Mouse (Mus musculus): ENCODE measurements around the gene Tmem179. TPM values are rescaled to one million over a fixed set of nuclear protein-coding genes. Genes with fewer than 3 reads are reported as not detected.

Gene Tmem179
- total RNA-seq (2021): not detected

DNA sequence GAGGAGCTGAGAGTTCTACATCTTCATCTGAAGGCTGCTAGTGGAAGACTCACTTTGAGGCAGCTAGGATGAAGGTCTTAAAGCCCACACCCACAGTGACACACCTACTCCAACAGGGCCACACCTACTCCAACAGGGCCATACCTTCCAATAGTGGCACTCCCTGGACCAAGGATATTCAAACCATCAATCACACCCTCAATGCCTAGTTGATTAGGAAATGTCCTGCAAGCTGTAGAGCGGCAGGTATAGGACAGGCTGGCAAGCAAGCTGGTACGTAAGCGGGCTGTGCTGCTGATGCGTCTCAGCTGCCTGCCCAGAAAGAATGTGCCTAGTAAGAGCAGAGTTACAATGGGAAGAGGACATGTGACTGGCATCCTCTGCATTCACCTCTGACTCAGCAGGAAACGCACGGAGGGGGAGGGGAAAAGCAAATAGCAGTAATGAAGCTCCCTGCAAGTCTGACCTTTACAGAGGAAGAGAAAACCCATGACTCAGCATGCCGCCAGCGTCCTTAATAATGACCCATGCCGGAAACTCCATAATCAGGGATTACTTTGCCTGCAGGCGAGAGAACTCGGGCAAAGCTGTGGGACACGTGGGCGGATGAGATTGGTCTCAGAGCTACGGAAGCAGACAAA lies at the start of gene Tmem179:
Gene Tmem179 (minus strand): TSS at position 51 of the 641 bp plus-strand sequence.
- intact Hi-C loops (cut with DNase I): no loop called here
- DNase-seq (ENCODE audit: low spot score): peak; percentile 35

DNA sequence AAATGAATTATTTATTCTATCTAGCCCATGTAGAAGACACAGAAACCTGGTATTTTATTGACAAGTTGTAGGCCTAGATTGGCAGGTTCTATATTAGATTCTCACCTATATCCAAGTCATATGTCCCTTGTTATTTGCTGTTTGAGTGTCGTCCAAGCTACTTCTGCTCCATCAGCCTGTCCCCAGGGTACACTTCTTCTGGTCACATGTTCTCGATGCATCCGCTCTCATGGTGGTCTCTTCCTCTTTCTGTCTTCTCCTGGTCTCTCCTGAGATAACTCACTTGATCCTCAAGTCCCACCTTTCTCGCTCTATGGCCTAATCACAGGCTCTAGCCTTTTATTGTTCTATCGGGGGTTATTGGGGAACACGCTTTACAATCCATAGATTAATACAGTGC lies 46.5 kb upstream of the Tmem179 start:
- intact Hi-C loops (cut with DNase I): no loop called here
- DNase-seq (ENCODE audit: low spot score): no peak

DNA sequence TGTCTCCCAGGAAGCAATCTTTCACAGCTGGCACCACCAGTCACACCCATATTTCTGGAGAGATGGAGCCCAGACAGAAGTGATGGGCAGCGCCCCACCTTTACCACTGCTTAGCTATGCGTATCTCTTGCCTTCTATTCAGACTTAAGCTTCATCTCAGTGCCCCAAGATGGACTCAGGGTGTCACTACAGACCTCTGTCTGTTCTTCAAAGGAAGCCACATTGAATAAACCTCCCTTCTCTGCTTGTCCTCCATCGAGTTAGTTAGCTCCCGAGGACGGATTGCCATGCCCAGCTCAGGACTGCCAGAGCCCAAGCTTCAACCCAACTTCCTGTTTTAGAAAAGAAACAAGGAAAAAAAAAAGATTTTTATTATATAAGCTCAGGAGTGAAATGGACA lies 45.9 kb upstream of the Tmem179 start:
- DNase-seq (ENCODE audit: low spot score): no peak
- intact Hi-C loops (cut with DNase I): no loop called here

DNA sequence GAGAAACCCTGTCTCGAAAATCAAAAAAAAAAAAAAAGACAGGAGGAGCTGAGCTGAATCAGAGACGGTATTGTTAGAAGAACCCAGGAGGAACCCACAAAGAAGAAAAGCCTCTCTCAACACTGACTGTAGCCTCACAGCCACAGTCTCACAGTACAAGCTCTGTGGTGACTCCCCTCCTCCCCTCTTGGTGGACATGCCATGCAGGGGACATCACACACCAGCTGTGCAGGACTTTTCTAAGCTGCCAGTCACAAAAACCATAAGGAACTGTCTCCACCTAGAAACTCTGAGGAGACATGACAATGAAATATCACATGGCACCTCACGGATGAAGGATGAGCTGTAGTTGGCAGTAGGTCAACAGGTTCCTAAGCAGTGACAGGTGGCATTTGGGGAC lies 44.6 kb upstream of the Tmem179 start:
- DNase-seq (ENCODE audit: low spot score): no peak
- intact Hi-C loops (cut with DNase I): no loop called here

DNA sequence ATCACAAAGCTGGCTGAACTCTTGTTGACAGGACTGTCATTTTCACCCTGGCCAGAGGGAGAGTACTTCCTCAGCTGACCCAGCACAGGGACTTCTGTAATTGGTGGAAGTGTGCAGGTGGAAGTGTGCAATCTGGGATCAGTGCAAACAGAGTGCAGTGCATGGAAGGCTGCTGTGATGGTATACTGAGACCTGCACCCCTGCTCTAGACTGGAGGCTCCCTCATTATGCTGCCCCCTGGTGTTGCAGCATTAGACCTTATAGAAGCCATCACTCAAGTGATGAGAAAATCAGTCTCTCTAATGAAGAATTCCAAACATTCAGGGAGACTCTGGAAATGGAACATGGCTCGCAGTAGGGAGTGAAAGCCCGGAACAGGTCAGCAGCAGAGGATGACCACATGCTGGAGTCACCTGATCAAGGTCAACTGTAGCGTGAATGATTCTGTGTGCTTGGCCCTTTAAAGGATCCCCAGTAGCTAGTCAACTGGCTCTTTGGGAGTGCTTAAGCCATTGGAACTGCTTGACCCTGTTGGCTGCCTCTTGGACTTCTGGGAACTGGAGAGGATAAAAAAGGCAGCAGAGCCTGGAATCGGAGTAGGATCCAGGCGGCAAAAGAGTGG lies 43.7 kb upstream of the Tmem179 start:
- intact Hi-C loops (cut with DNase I): no loop called here
- DNase-seq (ENCODE audit: low spot score): no peak

DNA sequence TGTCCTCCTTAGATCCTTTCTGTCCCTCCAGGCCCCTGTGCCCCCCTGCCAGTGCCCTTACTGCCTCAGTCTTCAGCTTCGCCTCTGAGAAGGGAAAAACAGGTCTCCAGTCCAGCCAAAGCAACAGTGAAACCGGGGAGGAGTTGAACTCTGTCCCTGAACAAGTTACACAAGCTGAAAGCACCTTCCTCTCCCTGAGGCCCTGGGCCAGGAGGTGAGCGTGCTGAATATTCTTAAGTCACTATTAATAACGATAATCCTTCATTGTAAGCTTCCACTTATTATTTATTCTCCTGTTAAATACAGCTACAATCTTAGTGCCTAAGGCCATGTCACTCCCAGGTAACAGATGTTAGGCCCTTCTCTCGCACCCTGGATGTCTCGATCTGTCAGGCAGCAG lies 43.1 kb upstream of the Tmem179 start:
- intact Hi-C loops (cut with DNase I): loop anchor here (2.0 to 10.0 kb wide), 2 partner anchors 17 to 145 kb away; no protein-coding TSS in a partner anchor

DNA sequence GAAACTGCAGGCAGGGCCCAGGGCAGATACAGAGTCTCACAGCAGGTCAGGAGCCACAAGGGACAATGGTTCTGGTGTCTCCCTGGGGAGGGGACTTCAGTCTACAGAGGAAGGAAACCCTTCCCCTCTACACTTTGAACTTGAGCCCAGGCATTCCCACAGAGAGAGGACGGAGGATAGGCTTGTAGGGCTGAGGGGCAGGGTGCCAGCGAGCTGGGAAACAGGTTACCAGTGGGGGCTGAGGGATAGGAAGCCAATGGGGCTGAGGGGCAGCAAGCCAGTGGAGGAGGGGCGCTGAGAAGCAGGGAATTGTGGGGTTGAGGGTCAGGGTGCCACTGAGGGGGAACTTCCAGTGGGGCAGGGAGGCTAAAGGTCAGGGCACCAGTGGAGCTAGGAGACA lies 42.7 kb upstream of the Tmem179 start:
- intact Hi-C loops (cut with DNase I): loop anchor here (2.0 to 10.0 kb wide), 2 partner anchors 18 to 146 kb away; no protein-coding TSS in a partner anchor
- DNase-seq (ENCODE audit: low spot score): peak; percentile 37

More for the DNA sequence above, 43.1 kb upstream of the Tmem179 start:
- DNase-seq (ENCODE audit: low spot score): no peak

DNA sequence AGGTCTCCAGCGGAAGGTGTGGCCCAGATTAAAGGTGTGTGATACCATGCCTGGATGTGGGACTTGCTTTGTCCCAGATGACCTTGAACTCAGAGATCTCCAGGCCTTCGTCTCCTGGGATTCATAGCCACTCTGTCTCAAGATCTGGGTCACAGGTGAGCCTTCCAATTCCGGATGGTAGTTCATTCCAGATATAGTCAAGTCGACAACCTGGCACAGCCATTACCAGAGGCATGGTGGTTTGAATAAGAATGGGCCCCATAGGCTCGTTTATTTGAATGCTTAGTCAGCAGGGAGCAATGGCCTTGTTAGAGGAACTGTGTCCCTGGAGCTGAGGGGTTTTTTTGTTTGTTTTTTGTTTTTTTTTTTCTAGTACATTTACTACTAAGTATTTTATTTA lies 40.7 kb upstream of the Tmem179 start:
- no peak for DNase-seq (ENCODE audit: low spot score)
- intact Hi-C loops (cut with DNase I): loop anchor here (10.0 kb wide), 1 partner anchor 148 kb away; no protein-coding TSS in a partner anchor

DNA sequence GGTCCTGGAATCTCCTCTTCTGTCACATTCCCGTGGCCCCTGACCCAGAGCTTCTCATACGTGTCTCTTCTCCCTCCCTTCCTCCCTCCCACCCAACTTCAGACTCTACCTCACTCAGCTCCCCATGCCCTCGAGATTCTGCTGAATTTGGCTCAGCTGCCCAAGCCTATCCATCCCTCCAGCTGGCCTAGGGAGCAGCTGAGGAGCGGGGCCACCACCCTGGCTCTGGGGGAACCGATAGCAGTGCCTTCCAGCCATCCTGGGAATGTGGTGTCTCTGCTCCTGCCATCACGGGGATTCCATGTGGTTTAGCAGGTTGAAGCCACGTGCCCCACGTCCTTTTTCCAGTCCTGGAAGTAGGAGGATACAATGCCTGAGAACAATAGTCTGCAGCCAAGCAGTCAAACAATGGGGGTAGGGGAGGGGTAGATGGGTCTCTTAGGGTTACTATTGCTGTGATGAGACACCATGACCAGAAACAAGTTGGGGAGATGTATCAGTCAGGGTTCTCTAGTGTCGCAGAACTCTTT lies 40.0 kb upstream of the Tmem179 start:
- no peak for DNase-seq (ENCODE audit: low spot score)
- intact Hi-C loops (cut with DNase I): loop anchor here (10.0 kb wide), 1 partner anchor 148 kb away; no protein-coding TSS in a partner anchor

DNA sequence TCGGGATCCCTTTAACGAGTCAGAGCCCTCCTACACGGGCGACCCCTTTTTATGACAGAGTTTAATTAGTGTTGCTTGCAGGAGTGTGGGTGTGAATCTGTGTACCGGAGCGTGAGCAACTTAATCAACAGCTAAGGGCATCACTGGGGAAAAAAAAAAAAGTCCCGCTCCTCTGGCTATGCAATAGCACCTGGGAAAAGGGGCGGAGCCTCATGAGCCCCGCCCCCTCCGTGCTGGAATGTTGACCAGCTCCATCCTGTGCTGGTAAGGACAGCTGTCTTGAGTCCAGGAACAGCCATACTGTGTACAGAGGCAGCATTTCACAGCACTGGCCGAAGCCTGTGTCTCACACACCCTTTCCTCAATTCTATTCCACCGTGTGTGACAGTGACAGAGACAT lies 38.4 kb upstream of the Tmem179 start:
- intact Hi-C loops (cut with DNase I): loop anchor here (5.0 to 10.0 kb wide), 2 partner anchors 32 to 150 kb away; partner anchors contain the start of gene Inf2
- DNase-seq (ENCODE audit: low spot score): no peak

DNA sequence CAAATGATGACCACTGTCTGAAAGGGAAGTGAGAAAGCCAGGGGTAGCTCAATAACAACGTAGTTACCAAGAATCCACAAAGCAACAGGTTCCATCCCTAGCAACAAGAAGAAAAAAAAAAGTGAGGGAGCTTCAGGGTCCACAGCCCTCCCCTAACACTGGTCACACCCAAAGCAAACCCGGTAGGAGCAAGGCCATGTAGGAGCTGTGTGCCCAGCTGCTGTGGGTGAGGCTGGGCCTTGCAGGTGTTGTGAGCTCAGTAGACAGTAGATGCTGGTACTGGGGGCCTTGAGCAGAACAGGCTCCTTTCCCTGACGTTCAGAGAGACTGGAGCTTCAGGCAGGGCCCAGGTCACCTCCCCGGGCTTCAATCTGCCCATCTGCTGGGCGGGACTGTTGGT lies 36.0 kb upstream of the Tmem179 start:
- intact Hi-C loops (cut with DNase I): loop anchor here (1.0 to 10.0 kb wide), 4 partner anchors 35 to 152 kb away; partner anchors contain the start of gene Inf2
- no peak for DNase-seq (ENCODE audit: low spot score)

DNA sequence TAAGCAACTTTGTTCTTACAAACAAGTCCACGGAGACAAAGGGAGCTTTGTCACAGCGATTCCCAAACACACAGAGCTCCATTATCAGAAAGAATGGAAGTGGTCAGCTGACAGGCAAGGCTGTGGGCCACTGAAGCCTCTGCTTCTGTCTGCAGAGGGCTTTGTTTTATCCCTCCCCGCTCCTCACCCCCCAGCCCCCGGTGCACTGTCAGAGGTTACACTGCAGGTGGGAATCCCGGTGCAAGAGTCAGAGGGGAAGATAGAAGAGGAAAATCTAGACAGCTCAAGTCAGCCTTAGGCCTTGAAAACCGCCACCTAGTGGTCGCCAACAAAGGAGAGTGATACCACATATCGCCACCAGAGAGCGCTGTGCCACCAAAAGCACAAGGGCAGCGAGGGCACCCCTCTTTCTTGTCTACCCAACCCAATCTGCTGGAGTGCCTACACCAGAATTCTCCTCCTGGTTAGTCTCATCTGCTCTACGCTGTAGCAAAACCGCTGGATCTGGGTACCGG lies 35.4 kb upstream of the Tmem179 start:
- intact Hi-C loops (cut with DNase I): loop anchor here (1.0 to 10.0 kb wide), 4 partner anchors 35 to 153 kb away; partner anchors contain the start of gene Inf2
- peak; percentile 61 for DNase-seq (ENCODE audit: low spot score)

DNA sequence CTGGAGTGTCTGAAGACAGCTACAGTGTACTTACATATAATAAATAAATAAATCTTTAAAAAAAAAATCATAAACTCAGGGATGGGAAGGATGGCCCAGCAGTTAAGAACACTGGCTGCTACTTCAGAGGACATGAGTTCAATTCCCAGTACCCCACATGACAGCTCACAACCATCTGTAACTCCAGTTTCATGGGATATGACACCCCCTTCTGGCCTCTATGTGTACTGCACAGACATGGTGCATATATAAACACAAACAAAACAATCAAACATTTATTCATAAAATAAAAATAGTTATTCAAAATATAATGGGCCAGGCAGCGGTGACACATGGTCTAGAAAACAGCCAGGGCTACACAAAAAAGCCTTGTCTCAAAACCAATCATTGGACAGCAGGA lies 32.7 kb upstream of the Tmem179 start:
- intact Hi-C loops (cut with DNase I): no loop called here
- no peak for DNase-seq (ENCODE audit: low spot score)

DNA sequence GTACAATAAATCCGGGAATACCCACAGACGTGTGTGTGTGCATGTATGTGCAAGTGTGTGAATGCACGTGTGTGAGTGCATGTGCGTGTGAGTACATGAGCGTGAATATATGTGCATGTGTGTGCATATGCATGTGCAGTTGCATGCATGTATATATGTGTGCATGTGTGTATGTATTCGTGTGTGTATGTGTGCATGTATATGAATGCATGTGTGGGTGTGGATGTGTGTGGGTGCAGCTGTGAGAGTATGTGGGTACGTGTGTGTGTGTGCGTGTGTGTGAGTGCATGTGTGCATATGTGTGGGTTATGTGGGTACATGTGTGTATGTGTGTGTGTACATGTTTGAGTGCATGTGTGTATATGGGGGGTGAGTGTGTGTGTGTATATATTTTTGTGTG lies 29.6 kb upstream of the Tmem179 start:
- no peak for DNase-seq (ENCODE audit: low spot score)
- intact Hi-C loops (cut with DNase I): no loop called here

DNA sequence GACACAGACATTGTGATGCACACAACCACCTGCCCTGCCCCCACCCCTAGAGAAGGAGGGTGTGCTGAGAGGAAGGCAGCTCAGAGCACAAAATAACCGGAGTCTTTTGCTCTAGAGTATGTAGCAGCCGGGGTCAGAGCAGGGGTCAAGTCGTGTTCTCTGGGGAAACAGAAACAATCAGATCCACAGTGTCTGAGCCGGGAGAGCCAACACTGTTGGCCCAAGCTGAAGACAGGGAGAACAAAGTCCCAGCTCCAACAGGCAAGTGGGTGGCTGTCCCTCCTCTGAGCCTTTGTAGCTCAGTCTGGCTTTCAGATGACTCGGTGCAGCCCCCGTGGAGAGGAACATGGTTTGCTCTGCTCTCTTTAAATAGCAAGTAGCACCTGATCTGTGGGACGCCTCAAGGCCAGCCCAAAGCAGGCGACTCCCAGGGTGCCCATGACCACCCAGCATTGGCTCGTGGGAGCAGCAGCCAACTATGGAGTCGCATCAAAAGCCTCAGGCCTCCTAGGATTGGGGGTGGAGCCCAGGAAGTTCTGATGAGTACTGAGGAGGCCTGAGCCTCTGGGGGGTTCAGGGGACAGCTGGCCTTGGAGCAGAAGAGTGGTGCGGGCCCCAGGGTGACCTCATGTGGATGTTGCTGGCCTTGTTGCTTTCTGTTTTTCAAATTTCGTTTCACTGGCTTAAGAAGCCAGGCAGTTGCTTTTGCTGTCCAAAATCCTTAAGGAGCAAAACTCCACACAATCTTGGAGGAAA lies 28.6 kb upstream of the Tmem179 start:
- no peak for DNase-seq (ENCODE audit: low spot score)
- intact Hi-C loops (cut with DNase I): no loop called here

DNA sequence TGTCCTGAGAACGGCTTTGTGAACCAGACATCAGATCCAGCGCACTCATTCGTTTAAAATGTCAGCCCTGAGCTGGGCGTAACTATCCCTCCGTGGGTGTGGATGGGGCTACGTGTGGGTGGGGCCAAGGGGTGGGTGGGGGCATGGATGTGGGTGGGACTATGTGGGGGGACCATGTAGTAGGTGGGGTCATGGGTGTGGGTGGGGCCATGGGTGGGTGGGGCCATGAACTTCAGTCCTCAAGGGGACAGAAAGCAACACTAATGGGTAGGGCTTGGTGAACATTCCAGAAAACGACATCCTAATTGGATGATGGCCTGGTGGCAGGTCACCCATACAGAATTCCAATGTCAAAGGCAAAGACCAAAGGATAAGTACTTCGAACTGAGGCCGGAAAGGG lies 27.4 kb upstream of the Tmem179 start:
- no peak for DNase-seq (ENCODE audit: low spot score)
- intact Hi-C loops (cut with DNase I): loop anchor here (1.0 to 2.0 kb wide), 5 partner anchors 47 to 431 kb away; no protein-coding TSS in a partner anchor

DNA sequence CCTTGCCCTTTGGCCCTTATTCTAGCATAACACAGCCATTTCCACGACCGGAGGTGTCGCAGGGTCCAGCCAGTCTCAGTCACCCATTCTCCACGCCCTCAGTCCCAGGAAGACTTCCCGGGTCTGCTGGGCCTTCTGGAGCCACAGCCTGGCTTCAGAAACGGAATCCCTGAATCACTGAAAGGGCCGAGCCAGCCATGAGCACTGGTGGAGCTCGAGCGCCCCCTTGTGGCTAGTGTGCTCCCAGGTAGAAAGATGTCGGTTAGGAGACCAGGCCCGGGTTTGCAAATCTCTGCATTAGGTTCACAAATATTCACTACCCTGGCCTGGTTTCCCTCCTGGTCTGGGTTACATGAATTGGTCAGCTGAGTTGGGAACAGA lies 26.4 kb upstream of the Tmem179 start:
- intact Hi-C loops (cut with DNase I): loop anchor here (1.0 to 2.0 kb wide), 5 partner anchors 46 to 430 kb away; no protein-coding TSS in a partner anchor
- peak; percentile 58 for DNase-seq (ENCODE audit: low spot score)

DNA sequence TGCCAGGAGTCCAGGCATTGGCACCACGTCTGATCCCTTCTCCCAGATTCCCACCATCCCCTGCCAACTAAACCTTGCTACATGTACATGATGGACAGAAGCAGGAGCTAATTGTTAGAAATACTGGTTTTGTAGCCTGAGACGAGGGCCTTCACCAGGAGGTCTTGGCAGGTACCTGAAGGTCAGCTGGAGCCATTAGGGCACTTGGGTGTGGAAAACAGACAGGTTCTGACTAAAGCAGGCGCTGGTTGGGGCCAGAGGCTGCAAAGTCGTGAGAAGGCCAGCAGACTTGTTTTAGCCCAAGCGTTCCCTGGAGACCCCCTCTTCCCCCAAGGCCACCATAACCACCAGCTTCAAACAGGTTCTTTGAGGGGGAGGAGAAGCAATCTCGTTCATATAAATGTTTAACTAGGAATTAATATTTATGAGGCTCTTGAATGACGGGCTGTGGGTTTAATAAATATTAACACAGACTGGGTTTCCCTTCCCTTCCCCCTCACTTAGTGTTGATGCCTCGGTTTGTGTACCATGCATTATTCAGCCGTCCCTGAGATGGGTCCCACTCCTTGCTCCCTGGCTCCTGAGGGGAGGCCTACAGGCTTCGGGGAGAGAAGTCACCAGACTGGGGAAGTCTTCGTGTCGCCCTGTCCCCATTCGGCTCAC lies 25.8 kb upstream of the Tmem179 start:
- no peak for DNase-seq (ENCODE audit: low spot score)
- intact Hi-C loops (cut with DNase I): loop anchor here (2.0 kb wide), 3 partner anchors 46 to 132 kb away; no protein-coding TSS in a partner anchor

DNA sequence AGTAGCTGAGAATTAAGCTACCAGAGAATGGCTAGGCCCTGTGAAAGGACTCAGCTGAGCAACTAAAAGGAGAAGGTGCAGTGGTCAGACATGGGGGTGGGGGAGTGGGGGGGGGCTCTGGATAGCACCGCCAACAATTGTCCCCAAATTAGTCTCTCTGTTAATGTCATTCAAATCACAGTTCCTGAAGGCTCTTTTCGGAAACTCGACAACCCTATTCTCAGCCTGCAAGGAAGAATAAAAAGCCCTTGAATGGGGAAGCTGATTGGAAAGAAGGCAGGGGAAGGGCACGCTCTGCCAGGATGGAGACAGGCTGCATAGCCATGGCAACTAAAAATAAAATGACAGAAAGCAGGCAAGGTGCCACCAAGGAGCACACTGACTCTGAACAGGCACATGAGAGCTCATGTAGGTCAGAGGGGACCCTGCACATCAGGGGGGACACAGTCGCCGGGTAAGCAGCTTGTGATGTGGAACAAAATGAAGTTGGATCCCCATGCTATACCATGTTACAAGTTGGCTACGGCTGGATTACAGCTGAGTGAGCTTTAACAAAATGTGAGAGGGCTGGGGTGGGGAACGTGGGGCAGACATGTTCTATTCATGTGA lies 25.0 kb upstream of the Tmem179 start:
- intact Hi-C loops (cut with DNase I): loop anchor here (2.0 kb wide), 3 partner anchors 45 to 131 kb away; no protein-coding TSS in a partner anchor
- DNase-seq (ENCODE audit: low spot score): no peak

Measured in heart, postnatal 25 days (tissue).